Mouse (Mus musculus) ES-E14 (cell line): ENCODE measurements around the gene Best3. TPM values are rescaled to one million over a fixed set of nuclear protein-coding genes. Genes with fewer than 3 reads are reported as not detected.

Source experiments
- DNase-seq: peaks from one replicate; pipeline ENCODE4 v3.0.0-alpha.2; 2013; ENCODE audit warnings: low read depth, low spot score
- H3K27ac ChIP-seq: 2 replicates; pipeline ENCODE4 v1.5.1; 2012; ENCODE audit warnings: low read depth, mild to moderate bottlenecking, low read length, moderate library complexity, mixed read lengths; ENCODE audit not compliant: poor library complexity, insufficient read depth, severe bottlenecking
- H3K36me3 ChIP-seq: 2 replicates; pipeline ENCODE4 v1.6.1; 2012; ENCODE audit warnings: mild to moderate bottlenecking, low read length, moderate library complexity, mixed read lengths; ENCODE audit not compliant: control insufficient read depth, poor library complexity, insufficient read depth, severe bottlenecking
- H3K4me1 ChIP-seq, 2 experiments: fragments of 150-350 bp in 1 of 2; sonication (generic) in 1 of 2; 2 replicates each; pipeline ENCODE4 v1.6.1; 2012; ENCODE audit warnings: low read length in 2 of 2, mild to moderate bottlenecking in 1 of 2, mixed read lengths in 1 of 2; ENCODE audit not compliant: control insufficient read depth in 2 of 2, insufficient read depth in 2 of 2, poor library complexity in 1 of 2
- H3K4me3 ChIP-seq, 2 experiments: fragments of 150-350 bp in 1 of 2; sonication (generic) in 1 of 2; 2 replicates each; pipeline ENCODE4 v1.5.1; 2012; ENCODE audit warnings: low read length in 2 of 2, low read depth in 1 of 2, mild to moderate bottlenecking in 1 of 2, mixed read lengths in 1 of 2; ENCODE audit not compliant: insufficient read depth in 1 of 2, poor library complexity in 1 of 2, severe bottlenecking in 1 of 2
- H3K9ac ChIP-seq: 2 replicates; pipeline ENCODE4 v1.6.1; 2012; ENCODE audit warnings: low read depth, mild to moderate bottlenecking, low read length, mixed read lengths; ENCODE audit not compliant: poor library complexity, insufficient read depth, severe bottlenecking
- H3K9me3 ChIP-seq: fragments of 150-350 bp; sonication (generic); 2 replicates; pipeline ENCODE4 v1.6.1; 2012; ENCODE audit warnings: low read depth, mild to moderate bottlenecking, low read length; ENCODE audit not compliant: control insufficient read depth, insufficient read depth
- CHD2 ChIP-seq: IDR thresholded peaks from 2 replicates; pipeline ENCODE4 v1.6.1; 2014; ENCODE audit warnings: mild to moderate bottlenecking, low read depth, low read length, inconsistent platforms
- HCFC1 ChIP-seq: IDR thresholded peaks from 2 replicates; pipeline ENCODE4 v1.6.1; 2012; ENCODE audit warnings: low read length, inconsistent platforms, borderline replicate concordance; ENCODE audit not compliant: insufficient read depth
- MAFK ChIP-seq: IDR thresholded peaks from 2 replicates; pipeline ENCODE4 v1.6.1; 2014; ENCODE audit warnings: mild to moderate bottlenecking, low read depth, low read length, inconsistent platforms; ENCODE audit not compliant: insufficient read depth
- ZC3H11A ChIP-seq: IDR thresholded peaks from 2 replicates; pipeline ENCODE4 v1.6.1; 2012; ENCODE audit warnings: low read depth, mild to moderate bottlenecking, inconsistent platforms, low read length, borderline replicate concordance
- ZNF384 ChIP-seq: IDR thresholded peaks from 2 replicates; pipeline ENCODE4 v1.6.1; 2012; ENCODE audit warnings: low read depth, low read length, inconsistent platforms
- in situ Hi-C, 2 experiments: fragments of 600-800 bp; cut with MboI; formaldehyde crosslinking; loops; one replicate each; pipeline ENCODE4 v1.15.1; 2025; ENCODE audit warnings: low sequenced_read_pairs in 2 of 2, inconsistent platforms in 1 of 2; ENCODE audit not compliant: unreplicated experiment in 2 of 2
- total RNA-seq: library from RNA; depleted of rRNA; stranded (reverse); fragments of 300-350 nt; gene quantifications from 2 replicates; pipeline ENCODE4 v1.2.3, GENCODE M21; 2012

Best3 gene
- total RNA-seq, 1 experiment, result 0.36 TPM

- Histone ChIP-seq H3K27ac (no peak overlapping the region), H3K4me1 (no peaks in the 10 kb centered on the region), H3K4me3 (no peak overlapping the region), H3K9ac (no peak overlapping the region), H3K36me3 (no peaks in the 10 kb centered on the region), H3K9me3 (no peaks in the 10 kb centered on the region)
- no peak for TF ChIP-seq ZNF384
- in situ Hi-C loops, result no loop called here
- no peak for DNase-seq
Measured at GRCm38 (mm10) chr10:117004695-117005094, 18.6 kb downstream of the Best3 start.

DNA sequence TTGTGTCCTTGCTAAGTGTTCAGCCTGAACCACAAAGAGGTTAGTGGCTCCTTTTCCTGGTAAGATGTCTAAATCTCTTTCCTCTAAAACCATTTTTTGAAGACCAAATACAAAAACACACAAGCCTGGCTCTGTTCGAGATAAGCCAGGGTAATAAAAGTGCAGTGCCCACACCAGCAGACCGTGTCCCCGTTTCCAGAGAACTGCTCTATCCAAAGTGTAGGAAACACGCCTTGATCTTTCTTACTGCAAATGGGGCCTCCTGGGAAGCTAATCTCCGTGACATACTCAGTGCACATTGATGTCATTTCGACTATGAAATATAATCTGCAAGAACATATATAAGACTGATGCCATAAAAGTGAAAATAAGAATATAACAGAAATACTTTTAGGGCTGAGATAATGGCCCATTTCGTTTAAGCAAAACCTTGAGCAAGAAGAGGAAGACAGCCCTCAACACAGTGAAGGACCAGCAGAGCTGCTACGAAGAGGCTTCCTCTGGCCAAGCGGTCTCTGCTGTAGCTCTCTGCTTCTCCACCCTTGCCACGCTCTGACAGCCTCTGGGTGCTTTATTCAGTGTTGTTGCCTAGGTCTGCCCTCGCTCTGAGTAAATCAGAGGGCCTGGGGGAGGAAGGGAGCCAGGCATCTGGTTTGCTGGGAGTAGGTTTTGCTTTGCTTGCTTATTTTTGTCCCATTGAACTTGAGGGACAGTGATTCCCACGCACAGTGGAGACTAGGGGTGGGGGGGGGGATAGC is 19.8 kb downstream of the Best3 start:
- no peaks in the 10 kb centered on the region for H3K36me3 ChIP-seq

GRCm38 (mm10) chr10:117009691-117010090 is 23.6 kb downstream of the Best3 start:
- Histone ChIP-seq H3K9me3 (no peaks in the 10 kb centered on the region), H3K9ac (no peak overlapping the region), H3K4me1 (no peaks in the 10 kb centered on the region), H3K4me3 (no peak overlapping the region), H3K27ac (no peak overlapping the region), H3K36me3 (no peaks in the 10 kb centered on the region)
- TF ChIP-seq HCFC1 (no peak), MAFK (no peak), ZC3H11A (no peak), CHD2 (no peak), ZNF384 (no peak)
- in situ Hi-C loops, result no loop called here
- no peak for DNase-seq

More for the DNA sequence above, 19.8 kb downstream of the Best3 start:
- Histone ChIP-seq H3K4me3 (no peak overlapping the region), H3K9ac (no peak overlapping the region), H3K9me3 (no peaks in the 10 kb centered on the region), H3K4me1 (no peaks in the 10 kb centered on the region), H3K27ac (no peak overlapping the region)
- TF ChIP-seq CHD2 (no peak), ZC3H11A (no peak), MAFK (no peak), HCFC1 (no peak), ZNF384 (no peak)
- in situ Hi-C loops, result no loop called here
- DNase-seq, result no peak

GRCm38 (mm10) chr10:117011047-117011446 is 24.9 kb downstream of the Best3 start:
- H3K36me3 ChIP-seq, result no peaks in the 10 kb centered on the region
- no peak overlapping the region for H3K9ac ChIP-seq
- H3K27ac ChIP-seq, result no peak overlapping the region
- H3K4me3 ChIP-seq, result no peak overlapping the region
- no peak for DNase-seq
- no peaks in the 10 kb centered on the region for H3K9me3 ChIP-seq
- H3K4me1 ChIP-seq, result no peaks in the 10 kb centered on the region
- in situ Hi-C loops, result no loop called here
- TF ChIP-seq ZNF384, result no peak
- no peak for TF ChIP-seq MAFK
- no peak for TF ChIP-seq HCFC1

DNA sequence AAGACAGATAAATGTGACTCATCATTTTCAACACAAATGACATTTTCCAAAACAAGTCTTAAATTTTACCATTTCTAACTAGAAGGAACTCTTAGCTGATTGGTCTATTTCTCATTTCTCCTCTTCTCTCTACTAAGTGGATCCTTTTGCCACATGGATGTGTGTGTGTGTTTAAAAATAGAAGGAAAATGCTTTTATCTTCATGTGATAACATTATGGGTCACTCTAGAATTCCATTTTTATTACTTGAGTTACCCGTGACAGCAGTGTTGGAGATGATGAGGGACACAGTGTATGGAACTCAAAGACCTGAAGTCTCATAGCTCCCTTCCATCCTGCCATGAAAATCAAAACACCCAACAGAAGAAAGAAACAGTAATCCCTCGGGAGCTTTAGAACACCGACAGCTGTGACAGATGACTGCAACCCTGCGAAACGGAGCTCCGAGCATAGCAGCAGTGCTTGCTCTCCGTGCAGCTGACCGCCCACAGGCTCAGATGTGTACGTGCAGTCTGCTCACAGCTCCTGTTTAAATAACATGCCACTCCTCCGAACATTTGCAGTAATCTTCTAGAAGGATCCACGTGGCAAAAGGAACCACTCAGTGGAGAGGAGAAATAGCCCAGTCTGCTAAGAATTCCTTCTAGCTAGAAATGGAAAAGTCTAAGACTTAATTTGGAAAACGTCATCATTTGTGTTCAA is 27.7 kb downstream of the Best3 start:
- no peak overlapping the region for H3K9ac ChIP-seq
- no peaks in the 10 kb centered on the region for H3K4me1 ChIP-seq
- TF ChIP-seq MAFK (no peak), ZC3H11A (no peak), HCFC1 (no peak), CHD2 (no peak), ZNF384 (no peak)
- no peak overlapping the region for H3K4me3 ChIP-seq
- no peaks in the 10 kb centered on the region for H3K9me3 ChIP-seq
- H3K27ac ChIP-seq, result no peak overlapping the region
- no peaks in the 10 kb centered on the region for H3K36me3 ChIP-seq
- no peak for DNase-seq
- in situ Hi-C loops, result no loop called here
